Mouse (Mus musculus) intestine, embryonic 15.5 days (tissue): ENCODE measurements around the gene Slc25a1. TPM values are rescaled to one million over a fixed set of nuclear protein-coding genes. Genes with fewer than 3 reads are reported as not detected.
A peak's percentile ranks its signal among the peaks of the same experiment; 100 is the strongest.

Experiments
- ATAC-seq: fragments of 200-750 bp; cut with Nextera tagmentation; 2 replicates; pipeline ENCODE4 v1.8.0; 2017; ENCODE audit warnings: moderate TSS enrichment, moderate library complexity
- H3K27ac ChIP-seq: fragments of 300-500 bp; sonication (generic); 2 replicates; pipeline ENCODE4 v1.5.1; 2015; ENCODE audit warnings: mild to moderate bottlenecking, inconsistent platforms
- H3K27me3 ChIP-seq: fragments of 300-500 bp; sonication (generic); replicated peaks from 2 replicates; pipeline ENCODE4 v1.6.1; 2015; ENCODE audit warnings: inconsistent platforms
- H3K36me3 ChIP-seq: fragments of 300-500 bp; sonication (generic); 2 replicates; pipeline ENCODE4 v1.6.1; 2015; ENCODE audit warnings: inconsistent platforms
- H3K4me1 ChIP-seq: fragments of 300-500 bp; sonication (generic); replicated peaks from 2 replicates; pipeline ENCODE4 v1.6.1; 2015; ENCODE audit warnings: inconsistent platforms
- H3K4me2 ChIP-seq: fragments of 300-500 bp; sonication (generic); replicated peaks from 2 replicates; pipeline ENCODE4 v1.6.1; 2015; ENCODE audit warnings: mild to moderate bottlenecking, inconsistent platforms
- H3K4me3 ChIP-seq: fragments of 300-500 bp; sonication (generic); replicated peaks from 2 replicates; pipeline ENCODE4 v1.5.1; 2015; ENCODE audit warnings: inconsistent platforms
- H3K9ac ChIP-seq: fragments of 300-500 bp; sonication (generic); 2 replicates; pipeline ENCODE4 v1.6.1; 2015; ENCODE audit warnings: inconsistent platforms
- H3K9me3 ChIP-seq: fragments of 300-500 bp; sonication (generic); 2 replicates; pipeline ENCODE4 v1.6.1; 2016; ENCODE audit warnings: inconsistent platforms
- WGBS: fragments of 180-500 bp; shearing (Covaris S2); methylation state at CpG from one replicate; pipeline ENCODE4 v1.1.7; 2015; 5-methylcytosine and 5-hydroxymethylcytosine counted together
- polyA plus RNA-seq: library from polyadenylated mRNA; unstranded; fragments of >200 nt; fragmentation: Nextera tagmentation; extraction: Ambion mirVana; gene quantifications from 2 replicates; pipeline ENCODE4 v1.2.1, GENCODE M21; 2015

Slc25a1 gene
- polyA plus RNA-seq, 1 experiment from 2014 or later, result 201 TPM

- no peaks in the 10 kb centered on the region for H3K36me3 ChIP-seq
- WGBS, result 83% methylated on average over 10 of the region's 10 CpGs
- no peak overlapping the region for H3K4me3 ChIP-seq
- no peak overlapping the region for H3K9ac ChIP-seq
- peaks cover 7% of the 10 kb centered on the region; the same call in 1 of the 2 replicates for H3K4me1 ChIP-seq
- H3K27ac ChIP-seq, result no peak overlapping the region
- no peaks in the 10 kb centered on the region for H3K9me3 ChIP-seq
- no peak for ATAC-seq
- no peaks in the 10 kb centered on the region; the same call in 1 of the 2 replicates for H3K27me3 ChIP-seq
- no peak overlapping the region for H3K4me2 ChIP-seq
Measured at GRCm38 (mm10) chr16:17936776-17937175, 8.8 kb upstream of the Slc25a1 start.

GRCm38 (mm10) chr16:17934445-17934910, 6.5 kb upstream of the Slc25a1 start:
- H3K36me3 ChIP-seq, result no peaks in the 10 kb centered on the region
- no peak for ATAC-seq
- no peak overlapping the region for H3K4me3 ChIP-seq
- 69% methylated on average over 3 of the region's 3 CpGs for WGBS
- peaks cover 7% of the 10 kb centered on the region; the same call in 1 of the 2 replicates for H3K4me1 ChIP-seq
- H3K9me3 ChIP-seq, result no peaks in the 10 kb centered on the region
- H3K27me3 ChIP-seq, result no peaks in the 10 kb centered on the region; the same call in 1 of the 2 replicates
- no peak overlapping the region for H3K27ac ChIP-seq
- H3K9ac ChIP-seq, result no peak overlapping the region
- H3K4me2 ChIP-seq, result no peak overlapping the region

- ATAC-seq, result no peak
- 61% methylated on average over 9 of the region's 9 CpGs for WGBS
Measured at GRCm38 (mm10) chr16:17933594-17934444, 5.8 kb upstream of the Slc25a1 start.

GRCm38 (mm10) chr16:17931906-17932460, 4.0 kb upstream of the Slc25a1 start:
- Histone ChIP-seq H3K36me3 (no peaks in the 10 kb centered on the region), H3K27ac (no peak overlapping the region), H3K9ac (no peak overlapping the region), H3K4me1 (peaks cover 2% of the 10 kb centered on the region; the same call in 1 of the 2 replicates), H3K4me3 (no peak overlapping the region), H3K9me3 (no peaks in the 10 kb centered on the region), H3K27me3 (no peaks in the 10 kb centered on the region; the same call in 1 of the 2 replicates), H3K4me2 (no peak overlapping the region)
- WGBS, result 80% methylated on average over 5 of the region's 5 CpGs
- no peak for ATAC-seq

More at GRCm38 (mm10) chr16:17933594-17934444, 5.8 kb upstream of the Slc25a1 start:
- Histone ChIP-seq H3K9ac (no peak overlapping the region), H3K4me2 (no peak overlapping the region), H3K4me1 (0 out of 2 replicates have a peak, but pooled peaks cover 2% of the 10 kb centered on the region), H3K36me3 (no peaks in the 10 kb centered on the region), H3K27me3 (no peaks in the 10 kb centered on the region; the same call in 1 of the 2 replicates), H3K27ac (no peak overlapping the region), H3K9me3 (no peaks in the 10 kb centered on the region), H3K4me3 (no peak overlapping the region)

- Histone ChIP-seq H3K4me2 (no peak overlapping the region), H3K9me3 (no peaks in the 10 kb centered on the region), H3K4me1 (peaks cover 10% of the 10 kb centered on the region; the same call in 1 of the 2 replicates), H3K36me3 (peaks cover 15% of the 10 kb centered on the region), H3K4me3 (no peak overlapping the region), H3K9ac (no peak overlapping the region), H3K27ac (0 out of 2 replicates have a peak overlapping the region, but pooled peaks have one; percentile 96), H3K27me3 (no peaks in the 10 kb centered on the region)
- no peak for ATAC-seq
- 76% methylated on average over 2 of the region's 2 CpGs for WGBS
Measured at GRCm38 (mm10) chr16:17929631-17930030, 1.6 kb upstream of the Slc25a1 start.

GRCm38 (mm10) chr16:17929211-17929610, 1.2 kb upstream of the Slc25a1 start:
- H3K4me3 ChIP-seq, result no peak overlapping the region
- no peak overlapping the region for H3K4me2 ChIP-seq
- ATAC-seq, result no peak
- peaks cover 15% of the 10 kb centered on the region for H3K36me3 ChIP-seq
- H3K27ac ChIP-seq, result peak overlapping the region; percentile 96; the same call in 1 of the 2 replicates
- no peaks in the 10 kb centered on the region for H3K27me3 ChIP-seq
- H3K9ac ChIP-seq, result no peak overlapping the region
- H3K9me3 ChIP-seq, result no peaks in the 10 kb centered on the region
- 26% methylated on average over 2 of the region's 2 CpGs for WGBS
- peaks cover 10% of the 10 kb centered on the region; the same call in 1 of the 2 replicates for H3K4me1 ChIP-seq

- Histone ChIP-seq H3K4me3 (peak overlapping the region; percentile 83), H3K36me3 (peaks cover 15% of the 10 kb centered on the region), H3K4me1 (peaks cover 10% of the 10 kb centered on the region; the same call in 1 of the 2 replicates), H3K9me3 (no peaks in the 10 kb centered on the region), H3K27me3 (no peaks in the 10 kb centered on the region), H3K4me2 (peak overlapping the region; percentile 96), H3K9ac (peak overlapping the region; percentile 82), H3K27ac (peak overlapping the region; percentile 96)
- ATAC-seq, result peak; percentile 83
- WGBS, result under 1% methylated on average over 9 of the region's 9 CpGs
Measured at GRCm38 (mm10) chr16:17928627-17929104, 647 bp upstream of the Slc25a1 start.

GRCm38 (mm10) chr16:17927351-17928082, 502 bp downstream of the Slc25a1 start:
- peak overlapping the region; percentile 96 for H3K4me2 ChIP-seq
- WGBS, result under 1% methylated on average over 72 of the region's 72 CpGs
- H3K27ac ChIP-seq, result peak overlapping the region; percentile 96
- peak; percentile 50 for ATAC-seq
- no peaks in the 10 kb centered on the region for H3K27me3 ChIP-seq
- H3K4me1 ChIP-seq, result peaks cover 17% of the 10 kb centered on the region
- H3K36me3 ChIP-seq, result peaks cover 15% of the 10 kb centered on the region
- peak overlapping the region; percentile 83 for H3K4me3 ChIP-seq
- H3K9ac ChIP-seq, result peak overlapping the region; percentile 82
- H3K9me3 ChIP-seq, result no peaks in the 10 kb centered on the region

GRCm38 (mm10) chr16:17922163-17922538, 5.9 kb downstream of the Slc25a1 start:
- peaks cover 31% of the 10 kb centered on the region for H3K4me1 ChIP-seq
- peak overlapping the region; percentile 71 for H3K4me3 ChIP-seq
- H3K36me3 ChIP-seq, result peaks cover 15% of the 10 kb centered on the region
- H3K9ac ChIP-seq, result peak overlapping the region; percentile 95
- H3K4me2 ChIP-seq, result peak overlapping the region; percentile 83
- 1% methylated on average over 14 of the region's 14 CpGs for WGBS
- peaks cover 16% of the 10 kb centered on the region for H3K27me3 ChIP-seq
- H3K9me3 ChIP-seq, result no peaks in the 10 kb centered on the region
- peak overlapping the region; percentile 91 for H3K27ac ChIP-seq
- peak; percentile 34 for ATAC-seq

GRCm38 (mm10) chr16:17921325-17922162, 6.5 kb downstream of the Slc25a1 start:
- 2% methylated on average over 47 of the region's 47 CpGs for WGBS
- peaks cover 22% of the 10 kb centered on the region for H3K27me3 ChIP-seq
- peaks cover 25% of the 10 kb centered on the region for H3K4me1 ChIP-seq
- peak; percentile 94 for ATAC-seq
- peaks cover 15% of the 10 kb centered on the region for H3K36me3 ChIP-seq
- H3K9ac ChIP-seq, result peak overlapping the region; percentile 95
- H3K9me3 ChIP-seq, result no peaks in the 10 kb centered on the region
- H3K4me3 ChIP-seq, result peak overlapping the region; percentile 71
- H3K4me2 ChIP-seq, result peak overlapping the region; percentile 83
- H3K27ac ChIP-seq, result peak overlapping the region; percentile 91

GRCm38 (mm10) chr16:17920586-17920985, 7.4 kb downstream of the Slc25a1 start:
- no peak overlapping the region for H3K27ac ChIP-seq
- no peak overlapping the region for H3K4me3 ChIP-seq
- peaks cover 6% of the 10 kb centered on the region for H3K36me3 ChIP-seq
- H3K9me3 ChIP-seq, result no peaks in the 10 kb centered on the region
- 14% methylated on average over 20 of the region's 20 CpGs for WGBS
- ATAC-seq, result no peak
- peaks cover 21% of the 10 kb centered on the region for H3K4me1 ChIP-seq
- peak overlapping the region; percentile 83 for H3K4me2 ChIP-seq
- H3K27me3 ChIP-seq, result peaks cover 31% of the 10 kb centered on the region
- peak overlapping the region; percentile 95 for H3K9ac ChIP-seq
